Mouse (Mus musculus): ENCODE measurements around the gene Pak1.

The Pak1 gene

GRCm38 (mm10) chr7:97788190-97788668, at the start of gene Pak1:
Gene Pak1 (plus strand): TSS chr7:97788541.
- DNase-seq (ENCODE audit: low spot score) = peak; percentile 78

DNA sequence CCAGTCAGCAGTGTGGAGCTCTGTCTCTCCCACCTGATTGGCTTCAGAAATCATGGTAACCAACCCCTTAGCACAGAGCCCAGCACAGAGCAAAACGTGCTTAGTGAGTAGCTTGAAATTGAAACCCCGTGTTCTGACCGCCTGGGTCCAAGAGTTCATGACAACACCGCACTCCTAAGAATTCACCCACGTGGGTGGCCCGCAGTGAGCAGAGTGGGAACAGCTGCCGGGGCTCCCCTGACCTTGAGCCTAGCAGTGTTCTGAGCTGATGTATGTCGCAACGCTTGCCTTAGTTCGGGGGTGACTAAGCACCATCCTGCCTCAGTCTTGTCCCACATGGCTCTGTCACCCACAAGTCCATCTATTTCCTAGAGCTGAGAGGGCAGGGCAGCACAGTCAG, 47.4 kb upstream of the Pak1 start:
- DNase-seq (ENCODE audit: low spot score) = no peak

GRCm38 (mm10) chr7:97741756-97742291, 46.5 kb upstream of the Pak1 start:
- no peak for DNase-seq (ENCODE audit: low spot score)

DNA sequence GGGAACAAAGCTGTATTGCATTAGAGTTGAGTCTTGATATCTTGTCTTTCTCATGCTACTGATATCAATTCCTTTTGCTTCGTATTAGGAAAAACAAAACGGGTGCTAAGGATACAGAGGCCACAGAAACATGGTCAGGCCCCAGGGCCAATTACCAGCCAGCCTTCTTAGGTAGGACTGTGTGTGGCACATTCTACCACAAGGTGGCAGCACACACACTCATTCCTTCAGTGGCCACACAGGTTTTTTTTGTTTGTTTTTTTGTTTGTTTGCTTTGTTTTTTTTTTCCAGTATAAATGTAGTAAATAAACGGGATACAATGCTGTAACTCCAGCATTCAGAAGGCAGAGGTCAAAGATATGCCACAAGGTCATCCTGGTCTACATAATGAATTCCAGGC, 43.0 kb upstream of the Pak1 start:
- DNase-seq (ENCODE audit: low spot score) = peak; percentile 46

GRCm38 (mm10) chr7:97747176-97747707, 41.1 kb upstream of the Pak1 start:
- DNase-seq (ENCODE audit: low spot score) = no peak

DNA sequence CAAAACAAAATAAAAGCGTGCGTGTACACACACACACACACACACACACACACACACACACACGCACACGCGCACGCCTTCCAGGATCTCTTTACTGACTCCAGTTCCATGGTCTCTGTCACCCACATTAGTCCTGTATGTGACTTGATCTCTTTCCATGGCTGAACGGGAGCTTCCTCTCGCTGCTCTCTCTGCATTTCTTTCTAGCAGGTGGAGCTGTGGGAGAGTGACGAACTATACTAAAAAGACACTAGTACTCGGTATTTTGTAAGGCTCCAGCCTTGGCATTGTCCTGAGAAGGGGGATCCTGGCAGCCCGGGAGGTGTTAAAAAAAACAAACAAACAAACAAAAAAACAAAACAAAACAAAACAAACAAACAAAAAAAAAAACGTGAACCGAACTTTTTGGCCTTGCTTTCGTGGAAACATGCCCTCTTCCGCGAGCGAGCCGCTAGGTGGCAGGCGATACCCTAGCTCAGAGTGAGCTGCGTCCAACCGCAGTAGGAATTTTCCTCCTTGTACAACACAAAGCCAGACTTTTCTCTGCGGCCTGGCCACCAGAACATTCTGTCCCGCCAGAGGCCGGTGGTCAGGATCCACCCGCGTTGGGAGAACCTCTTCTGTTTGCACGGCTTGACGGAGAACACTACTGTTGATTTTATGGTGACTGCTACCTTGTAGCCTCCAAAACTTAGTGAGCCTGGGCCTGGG, 40.4 kb upstream of the Pak1 start:
- DNase-seq (ENCODE audit: low spot score) = peak; percentile 78

DNA sequence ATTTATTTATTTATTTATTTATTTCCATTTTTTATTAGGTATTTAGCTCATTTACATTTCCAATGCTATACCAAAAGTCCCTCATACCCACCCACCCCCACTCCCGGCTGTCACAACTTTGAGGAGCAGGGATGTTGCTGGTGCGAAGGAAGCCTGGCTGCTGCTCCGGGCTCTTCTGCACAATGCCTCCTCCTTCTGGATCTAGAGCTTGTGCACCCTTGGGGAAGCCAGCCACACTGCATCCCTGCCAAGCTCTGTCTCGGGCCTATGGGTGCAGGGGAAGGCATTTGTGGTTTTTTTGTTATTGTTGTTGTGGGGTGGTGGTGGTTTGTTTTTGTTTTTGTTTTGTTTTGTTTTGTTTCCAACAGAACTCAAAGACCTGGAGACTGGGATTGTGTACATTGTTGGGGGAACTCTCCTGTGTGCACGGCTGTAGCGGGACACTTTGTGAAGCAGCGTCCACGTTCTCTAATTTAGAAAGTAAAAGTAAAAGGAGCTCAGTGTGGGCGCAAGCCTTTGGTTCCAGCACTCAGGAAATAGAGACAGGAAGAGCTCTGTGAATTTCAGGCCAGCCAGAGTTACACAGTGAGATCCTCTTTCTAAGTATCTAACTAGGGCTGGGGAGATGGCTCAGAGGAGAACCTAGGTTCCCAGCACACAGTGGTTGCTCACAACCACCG, 39.7 kb upstream of the Pak1 start:
- DNase-seq (ENCODE audit: low spot score) = no peak

GRCm38 (mm10) chr7:97749207-97750190, 38.8 kb upstream of the Pak1 start:
- DNase-seq (ENCODE audit: low spot score) = no peak

- DNase-seq (ENCODE audit: low spot score) = no peak
These were observed 31.1 kb upstream of the Pak1 start for GRCm38 (mm10) chr7:97756967-97757881.

- no peak for DNase-seq (ENCODE audit: low spot score)
These were observed 23.8 kb upstream of the Pak1 start for GRCm38 (mm10) chr7:97764591-97764990.

DNA sequence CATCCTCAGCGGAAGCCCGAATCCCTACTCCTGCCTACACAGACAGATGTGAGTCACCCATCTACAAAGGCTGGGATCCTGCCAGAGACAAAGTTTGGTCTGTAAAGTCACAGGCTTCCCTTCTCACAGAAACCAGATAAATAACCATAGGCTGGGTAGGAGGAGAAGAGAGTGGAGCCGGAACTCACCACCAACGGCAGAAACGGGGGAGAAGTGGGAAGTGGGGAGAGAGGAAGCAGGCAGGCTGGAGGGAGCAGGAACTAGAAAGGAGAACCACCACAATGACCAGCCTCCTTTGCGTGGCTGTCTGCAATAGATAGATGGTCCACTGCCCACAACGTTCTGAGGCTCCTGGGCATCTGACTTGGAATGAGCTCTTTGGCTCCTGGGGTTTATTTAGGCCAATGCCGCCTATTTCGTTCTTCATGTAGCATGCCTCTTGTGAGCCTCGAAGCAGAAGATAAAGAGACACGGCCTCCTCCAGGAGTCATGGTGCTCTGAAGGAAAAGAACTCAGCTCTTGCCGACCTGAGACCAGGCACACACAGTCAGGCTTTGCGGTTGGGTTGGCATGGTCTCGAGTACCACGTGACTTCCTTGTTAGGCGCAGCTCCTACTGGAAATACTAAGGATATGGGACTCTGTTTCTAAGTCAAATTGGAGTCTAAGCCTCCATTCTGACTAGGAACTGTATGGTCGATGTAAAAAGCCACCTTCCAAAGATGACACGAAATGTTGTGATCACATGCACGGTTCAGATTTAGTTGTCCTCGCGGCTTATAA, 23.0 kb upstream of the Pak1 start:
- no peak for DNase-seq (ENCODE audit: low spot score)

DNA sequence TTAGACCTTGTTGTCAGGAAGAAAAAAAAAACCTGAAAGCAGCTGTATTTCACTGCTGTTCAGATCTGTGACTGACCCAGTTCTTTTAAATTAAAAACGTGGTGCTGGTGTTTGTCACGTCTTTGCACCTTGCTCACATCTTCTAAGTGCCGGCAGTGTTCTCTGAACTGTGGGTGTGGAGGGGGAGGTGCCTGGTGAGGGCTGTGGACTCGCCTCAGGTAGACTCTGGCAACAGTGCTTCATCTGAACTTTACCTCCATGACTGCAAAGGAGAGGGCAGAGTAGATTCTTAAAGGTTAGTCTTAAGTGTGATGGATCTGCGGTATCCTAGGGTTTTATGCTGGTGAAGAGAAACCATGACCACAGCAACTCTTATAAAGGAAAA, 22.4 kb upstream of the Pak1 start:
- no peak for DNase-seq (ENCODE audit: low spot score)

- no peak for DNase-seq (ENCODE audit: low spot score)
These were observed 21.8 kb upstream of the Pak1 start for GRCm38 (mm10) chr7:97766406-97767166.

GRCm38 (mm10) chr7:97767841-97768240, 20.5 kb upstream of the Pak1 start:
- DNase-seq (ENCODE audit: low spot score) = no peak

DNA sequence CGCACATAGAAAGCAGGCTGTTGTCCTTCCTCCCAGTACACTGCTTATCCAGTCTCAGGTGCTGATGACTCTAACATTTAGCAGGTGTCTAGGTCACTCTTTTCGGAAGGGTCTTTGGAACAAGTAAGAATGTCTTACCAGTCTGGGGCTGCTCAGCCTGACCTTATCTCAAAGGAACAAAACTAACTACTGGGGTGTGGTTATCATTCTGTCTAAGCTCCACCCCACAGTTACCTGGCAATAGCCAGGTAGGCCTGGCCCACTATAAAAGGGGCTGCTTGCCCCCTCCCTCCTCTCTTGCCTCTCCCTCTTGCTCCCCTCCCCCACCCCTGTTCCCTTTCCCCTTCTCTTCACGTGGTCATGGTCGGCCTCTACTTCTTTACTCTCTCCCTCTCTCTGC, 19.3 kb upstream of the Pak1 start:
- no peak for DNase-seq (ENCODE audit: low spot score)

DNA sequence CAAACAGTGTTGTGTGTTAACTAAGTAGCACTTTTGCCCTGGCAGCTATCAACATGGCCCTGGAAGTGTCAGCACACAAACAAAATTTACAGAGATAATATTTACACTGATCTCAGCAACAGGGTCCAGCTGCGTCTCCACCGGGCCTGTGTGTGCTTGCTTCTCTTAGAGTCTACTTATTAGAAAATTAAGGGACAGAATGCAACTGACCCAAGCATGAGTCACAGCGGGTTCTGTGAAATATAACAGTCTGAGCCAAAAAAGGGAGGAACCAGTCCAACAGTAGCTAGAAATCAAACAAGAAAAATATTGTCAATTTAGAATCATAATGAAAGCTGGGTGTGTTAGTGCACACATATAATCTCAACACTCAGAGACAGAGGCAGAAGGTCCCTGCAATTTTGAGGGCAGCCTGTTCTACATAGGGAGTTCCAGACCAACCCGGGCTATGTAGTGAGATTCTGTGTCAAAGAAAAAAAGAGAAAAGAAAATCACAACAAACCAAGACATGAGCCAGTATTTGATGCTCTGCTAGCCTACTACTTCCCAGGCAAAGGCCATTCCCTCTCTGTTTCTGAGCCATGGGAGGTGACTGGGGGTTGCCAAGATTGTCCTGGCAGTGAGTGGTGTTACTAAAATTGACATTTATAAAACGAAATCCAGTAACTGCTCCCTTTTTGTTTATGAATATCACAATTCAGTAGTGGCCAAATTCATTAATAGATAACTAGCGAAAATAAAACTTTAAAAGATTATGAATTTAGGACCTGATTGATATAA, 17.3 kb upstream of the Pak1 start:
- DNase-seq (ENCODE audit: low spot score) = no peak

- no peak for DNase-seq (ENCODE audit: low spot score)
These were observed 13.0 kb upstream of the Pak1 start for GRCm38 (mm10) chr7:97775380-97775779.

- no peak for DNase-seq (ENCODE audit: low spot score)
These were observed 12.4 kb upstream of the Pak1 start for GRCm38 (mm10) chr7:97775923-97776322.

Measured in urinary bladder, postnatal 25 days (tissue).